Mouse (Mus musculus): ENCODE data around the gene Rybp.

DNA sequence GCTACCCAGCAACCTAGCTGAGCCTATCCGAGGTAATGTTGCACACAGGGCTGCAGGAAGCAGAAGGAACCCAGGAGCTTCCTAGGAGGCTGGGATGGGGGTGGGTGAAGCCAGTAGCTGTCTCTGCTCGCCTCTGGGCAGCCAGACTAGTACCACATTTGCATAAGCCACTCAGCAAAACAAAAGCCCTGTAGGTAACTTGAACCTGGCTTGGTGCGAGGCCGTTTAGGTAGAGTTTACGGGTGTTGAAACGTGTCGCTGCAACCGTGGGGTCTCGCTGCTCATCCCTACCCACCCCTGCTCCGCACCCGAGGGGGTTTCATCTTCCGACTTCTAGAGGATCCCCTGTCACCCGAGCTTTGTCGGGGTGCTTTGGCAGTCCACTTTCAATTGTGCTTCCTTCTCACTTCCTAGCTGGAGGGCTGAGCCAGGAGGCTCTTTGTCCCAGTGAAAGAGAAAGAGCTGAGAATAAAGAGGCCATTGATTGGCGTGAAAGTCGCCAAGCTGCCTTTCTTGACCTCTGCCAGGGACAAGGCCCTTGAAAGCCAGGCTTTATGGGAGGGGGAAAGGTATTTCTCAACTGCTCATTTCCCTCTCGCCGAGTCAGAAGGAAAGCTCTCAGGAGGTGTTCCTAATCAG is 48.3 kb upstream of the Rybp start:
- TF ChIP-seq CTCF (IDR thresholded peaks at IDR 0.05; ENCODE audit: borderline replicate concordance, control insufficient read depth, extremely low read depth, insufficient read depth, low read length, poor library complexity), result no peak
- TF ChIP-seq POLR2A (IDR thresholded peaks at IDR 0.05; ENCODE audit: control insufficient read depth, extremely low read depth, insufficient read depth, low read length, poor library complexity), result no peak

All from thymus, adult 2 months (tissue).